Mouse (Mus musculus): Measurements from ENCODE around the gene Olfr2. TPM values are rescaled to one million over a fixed set of nuclear protein-coding genes. Genes with fewer than 3 reads are reported as not detected.

Gene Olfr2
- polyA plus RNA-seq, 1 experiment from 2014 or later = not detected

DNA sequence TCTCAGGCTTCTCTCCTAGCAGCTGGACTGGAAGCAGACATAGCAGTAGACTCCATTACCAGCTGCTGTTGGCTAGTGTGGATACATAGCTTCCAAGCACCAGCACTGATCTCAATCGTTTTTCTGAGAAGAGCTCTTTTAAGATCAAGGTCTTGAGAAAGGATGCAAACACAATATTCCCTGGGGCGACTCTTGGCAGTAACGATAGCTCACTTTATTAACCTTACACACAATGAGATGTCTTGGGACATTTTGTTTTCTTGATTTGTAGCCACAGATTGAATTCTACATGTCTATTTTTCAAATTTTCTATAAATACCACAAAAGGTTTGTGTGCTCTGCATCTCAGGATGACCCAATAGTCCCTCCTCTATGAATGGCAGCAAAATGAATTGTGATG lies 57.7 kb downstream of the Olfr2 start, which contains the start of gene Olfr710:
Olfr710 (minus strand) TSS at position 101 of the 400 bp plus-strand sequence.
- Histone ChIP-seq H3K27ac (no peak within 1 kb of the TSS), H3K27me3 (replicated peaks) (no peaks in the 10 kb centered on the region), H3K9ac (no peak within 1 kb of the TSS), H3K4me3 (replicated peaks) (no peak within 1 kb of the TSS), H3K9me3 (no peaks in the 10 kb centered on the region), H3K4me1 (replicated peaks) (no peaks in the 10 kb centered on the region), H3K4me2 (replicated peaks) (no peak within 1 kb of the TSS), H3K36me3 (no peaks in the 10 kb centered on the region)
- WGBS = 78% methylated on average over 3 of the region's 3 CpGs
- ATAC-seq = no peak

Other genes with a start within 250 kb of the Olfr2 start
- gene Olfr699, start 212.9 kb downstream of the Olfr2 start, polyA plus RNA-seq (2015; fragmentation: Nextera tagmentation; extraction: Ambion mirVana) = not detected in 2 replicates
- gene Olfr700, start 197.2 kb downstream of the Olfr2 start, polyA plus RNA-seq (2015; fragmentation: Nextera tagmentation; extraction: Ambion mirVana) = not detected in 2 replicates
- gene Olfr701, start 191.9 kb downstream of the Olfr2 start, polyA plus RNA-seq (2015; fragmentation: Nextera tagmentation; extraction: Ambion mirVana) = not detected in 2 replicates
- gene Olfr702, start 172.2 kb downstream of the Olfr2 start, polyA plus RNA-seq (2015; fragmentation: Nextera tagmentation; extraction: Ambion mirVana) = not detected in 2 replicates
- gene Olfr703, start 162.7 kb downstream of the Olfr2 start, polyA plus RNA-seq (2015; fragmentation: Nextera tagmentation; extraction: Ambion mirVana) = not detected in 2 replicates
- gene Olfr704, start 142.9 kb downstream of the Olfr2 start, polyA plus RNA-seq (2015; fragmentation: Nextera tagmentation; extraction: Ambion mirVana) = not detected in 2 replicates
- not detected in 2 replicates for gene Olfr705, start 129.2 kb downstream of the Olfr2 start, polyA plus RNA-seq (2015; fragmentation: Nextera tagmentation; extraction: Ambion mirVana)
- gene Olfr706, start 117.9 kb downstream of the Olfr2 start, polyA plus RNA-seq (2015; fragmentation: Nextera tagmentation; extraction: Ambion mirVana) = not detected in 2 replicates
- gene Olfr707, start 104.8 kb downstream of the Olfr2 start, polyA plus RNA-seq (2015; fragmentation: Nextera tagmentation; extraction: Ambion mirVana) = not detected in 2 replicates
- not detected in 2 replicates for gene Olfr1532-ps1, start 98.1 kb downstream of the Olfr2 start, polyA plus RNA-seq (2015; fragmentation: Nextera tagmentation; extraction: Ambion mirVana)
- gene Olfr709-ps1, start 73.9 kb downstream of the Olfr2 start, polyA plus RNA-seq (2015; fragmentation: Nextera tagmentation; extraction: Ambion mirVana) = not detected in 2 replicates
- gene Olfr710, start 57.8 kb downstream of the Olfr2 start, polyA plus RNA-seq (2015; fragmentation: Nextera tagmentation; extraction: Ambion mirVana) = not detected in 2 replicates
- gene Olfr6, start 42.1 kb downstream of the Olfr2 start, polyA plus RNA-seq (2015; fragmentation: Nextera tagmentation; extraction: Ambion mirVana) = not detected in 2 replicates
- gene Olfr711, start 30.6 kb downstream of the Olfr2 start, polyA plus RNA-seq (2015; fragmentation: Nextera tagmentation; extraction: Ambion mirVana) = not detected in 2 replicates
- not detected in 2 replicates for gene Olfr713, start 25.1 kb upstream of the Olfr2 start, polyA plus RNA-seq (2015; fragmentation: Nextera tagmentation; extraction: Ambion mirVana)
- gene Olfr714, start 64.9 kb upstream of the Olfr2 start, polyA plus RNA-seq (2015; fragmentation: Nextera tagmentation; extraction: Ambion mirVana) = not detected in 2 replicates
- gene Olfr17, start 87.1 kb upstream of the Olfr2 start, polyA plus RNA-seq (2015; fragmentation: Nextera tagmentation; extraction: Ambion mirVana) = not detected in 2 replicates
- not detected in 2 replicates for gene Olfr715b, start 104.3 kb upstream of the Olfr2 start, polyA plus RNA-seq (2015; fragmentation: Nextera tagmentation; extraction: Ambion mirVana)
- gene Olfr715, start 125.0 kb upstream of the Olfr2 start, polyA plus RNA-seq (2015; fragmentation: Nextera tagmentation; extraction: Ambion mirVana) = not detected in 2 replicates
- not detected in 2 replicates for gene Olfr716, start 132.3 kb upstream of the Olfr2 start, polyA plus RNA-seq (2015; fragmentation: Nextera tagmentation; extraction: Ambion mirVana)
- not detected in 2 replicates for gene Nlrp14, start 160.9 kb upstream of the Olfr2 start, polyA plus RNA-seq (2015; fragmentation: Nextera tagmentation; extraction: Ambion mirVana)
- gene Rbmxl2, start 203.4 kb upstream of the Olfr2 start, polyA plus RNA-seq (2015; fragmentation: Nextera tagmentation; extraction: Ambion mirVana) = not detected in 2 replicates

Measured in intestine, embryonic 15.5 days (tissue).